Mouse (Mus musculus) kidney, adult 2 months (tissue): ENCODE data around the gene Ccdc9b.

Experiments used
- CTCF ChIP-seq: fragments of 200-500 bp; conservative IDR thresholded peaks from 2 replicates; pipeline ENCODE4 v1.5.1; 2011; ENCODE audit warnings: low read depth, mild to moderate bottlenecking, control low read depth, low read length, moderate library complexity, mixed read lengths; ENCODE audit not compliant: insufficient read depth, insufficient read length
- POLR2A ChIP-seq: fragments of 200-500 bp; IDR thresholded peaks from one replicate; pipeline ENCODE4 v1.6.1; 2011; ENCODE audit warnings: low read depth, low read length, control low read depth

DNA sequence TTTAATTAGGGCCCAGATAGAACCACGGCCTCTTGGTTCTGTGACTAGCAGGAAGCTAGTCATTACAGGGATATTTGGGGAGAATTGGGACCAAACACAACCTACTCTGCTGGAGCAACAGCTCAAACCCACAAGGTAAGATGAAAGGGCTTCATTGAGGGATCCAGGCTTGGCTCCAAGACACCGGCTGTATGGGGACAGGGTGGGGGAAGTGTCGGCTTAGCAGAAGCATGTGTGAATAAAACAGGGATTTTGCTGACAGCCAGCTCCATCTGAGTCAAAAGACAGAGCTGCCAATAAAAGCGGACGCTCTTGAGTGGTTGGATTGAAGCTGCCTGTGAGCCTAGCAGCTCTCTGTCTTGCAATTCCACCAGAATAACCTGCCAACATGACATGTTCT, 29.1 kb downstream of the Ccdc9b start:
- TF ChIP-seq CTCF (no peak), POLR2A (no peak)
